Mouse (Mus musculus) embryonic stem cell, embryonic (primary cell): ENCODE results near the gene Zfp365.

Experiments
- CTCF ChIA-PET, 4 experiments: fragments of 300-600 bp in 2 of 4; fragments of 350-600 bp in 2 of 4; sonication (Branson Sonifier 250); formaldehyde crosslinking; loops; one replicate each; lab custom pipeline; 2022; ENCODE audit warnings: inconsistent platforms in 2 of 4; lab: Charles Lee
- POLR2A ChIA-PET, 4 experiments: fragments of 300-600 bp in 2 of 4; fragments of 350-600 bp in 2 of 4; sonication (Branson Sonifier 250); formaldehyde crosslinking; loops; one replicate each; lab custom pipeline; 2022; ENCODE audit warnings: antibody characterized with exemption in 4 of 4, inconsistent platforms in 1 of 4; lab: Charles Lee

Zfp365 gene

GRCm38 (mm10) chr10:67917356-67917755 lies 4.9 kb upstream of the Zfp365 start:
- POLR2A ChIA-PET: no interaction called here
- CTCF ChIA-PET: interaction anchor here in 2 of 4 experiments (0.6 to 0.7 kb wide), 2 partner anchors 95 to 856 kb away, joined by 3 to 4 read pairs; no protein-coding TSS in a partner anchor

DNA sequence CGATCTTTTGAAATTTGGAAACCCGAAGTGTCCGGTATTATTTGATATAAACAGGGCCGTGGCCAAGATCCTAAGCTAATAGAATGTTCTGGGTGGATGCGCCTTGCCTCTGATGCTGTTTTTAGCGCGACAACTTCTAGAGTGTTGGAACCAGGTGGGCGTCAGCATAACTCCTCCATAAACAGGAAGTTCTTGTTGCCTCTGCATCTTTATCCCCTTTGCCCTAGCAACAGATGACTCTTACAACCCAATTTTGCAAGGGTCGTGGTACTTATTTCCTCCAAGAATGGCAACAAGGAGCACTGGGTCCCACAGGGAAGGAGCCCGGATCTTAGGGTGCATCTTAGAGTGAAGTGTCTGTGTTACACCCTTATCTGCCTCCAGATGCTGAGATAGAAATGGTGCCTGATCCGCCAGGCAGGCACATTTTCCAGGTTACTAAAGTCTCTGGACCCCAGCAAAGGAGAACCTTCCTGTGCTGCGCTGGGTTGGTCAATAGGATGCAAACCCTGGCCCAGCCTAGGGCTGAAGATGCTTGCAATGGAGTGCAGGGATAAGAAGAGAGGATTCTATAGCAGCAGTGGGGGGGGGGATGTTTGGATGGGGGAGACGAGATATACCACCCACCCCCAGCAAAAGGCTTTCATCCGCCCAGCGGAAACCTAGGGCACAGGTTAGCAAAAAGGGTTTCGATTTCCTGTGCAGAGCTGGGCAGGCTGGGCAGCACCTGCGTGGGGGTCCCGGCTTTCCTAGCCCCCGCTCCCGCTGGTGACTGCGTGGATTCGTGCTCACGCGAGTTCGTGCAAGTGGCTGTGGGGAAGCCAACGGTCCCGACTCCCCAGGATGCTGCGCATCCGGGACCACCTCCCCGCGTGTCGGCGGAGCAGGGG lies 770 bp downstream of the Zfp365 start:
- CTCF ChIA-PET: interaction anchor here in 3 of 4 experiments (0.7 to 1.9 kb wide), 5 partner anchors 10 to 49 kb away, joined by 4 to 11 read pairs (median 6); no protein-coding TSS in a partner anchor
- POLR2A ChIA-PET: interaction anchor here in 3 of 4 experiments (0.6 to 1.8 kb wide), 11 partner anchors 9 to 908 kb away, joined by 3 to 11 read pairs (median 4); partner anchors contain the start of gene Rtkn2 (in 1 of the 3)

DNA sequence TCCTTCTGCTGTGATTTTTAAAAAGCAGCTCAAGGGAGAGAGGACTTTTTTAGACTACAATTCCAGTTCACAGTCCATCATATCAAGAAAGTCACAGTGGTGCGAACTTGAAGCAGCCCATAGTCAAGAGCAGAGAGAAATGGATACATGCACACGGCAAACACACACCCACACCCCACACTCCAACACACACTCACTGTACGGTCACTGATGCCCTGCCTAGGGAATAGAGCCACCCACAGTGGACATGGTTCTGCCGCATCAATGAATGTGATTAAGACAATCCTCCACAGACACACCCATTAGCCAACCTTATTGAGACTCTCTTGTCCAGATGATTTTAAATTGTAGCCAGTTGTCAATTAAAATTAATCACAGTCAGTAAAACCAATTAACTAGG lies 4.5 kb downstream of the Zfp365 start:
- POLR2A ChIA-PET: no interaction called here
- CTCF ChIA-PET: no interaction called here

DNA sequence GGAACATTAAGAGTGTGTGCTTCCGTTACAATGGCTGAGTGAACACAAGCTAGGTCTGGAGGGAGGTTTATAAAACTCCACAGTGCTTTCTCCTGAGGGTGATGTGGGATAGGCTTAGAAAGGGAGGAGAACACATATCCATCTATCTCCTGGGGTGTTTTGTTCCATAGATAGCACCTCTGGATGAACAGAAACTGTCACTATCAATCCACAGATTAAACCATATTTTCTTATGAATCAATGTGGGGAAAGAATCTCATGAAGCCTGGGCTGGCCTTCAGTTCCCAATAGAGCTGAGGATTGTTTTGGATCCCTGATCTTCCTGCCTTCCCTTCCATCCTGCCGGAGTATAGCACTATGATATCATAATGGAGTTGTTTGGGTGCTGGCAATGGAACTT lies 5.5 kb downstream of the Zfp365 start:
- ChIA-PET POLR2A (interaction anchor here in 1 of 4 experiments (0.7 kb wide), 1 partner anchor 552 kb away, joined by 9 read pairs; no protein-coding TSS in a partner anchor), CTCF (no interaction called here)

- CTCF ChIA-PET: no interaction called here
Observed at GRCm38 (mm10) chr10:67906063-67906462, 6.4 kb downstream of the Zfp365 start.

DNA sequence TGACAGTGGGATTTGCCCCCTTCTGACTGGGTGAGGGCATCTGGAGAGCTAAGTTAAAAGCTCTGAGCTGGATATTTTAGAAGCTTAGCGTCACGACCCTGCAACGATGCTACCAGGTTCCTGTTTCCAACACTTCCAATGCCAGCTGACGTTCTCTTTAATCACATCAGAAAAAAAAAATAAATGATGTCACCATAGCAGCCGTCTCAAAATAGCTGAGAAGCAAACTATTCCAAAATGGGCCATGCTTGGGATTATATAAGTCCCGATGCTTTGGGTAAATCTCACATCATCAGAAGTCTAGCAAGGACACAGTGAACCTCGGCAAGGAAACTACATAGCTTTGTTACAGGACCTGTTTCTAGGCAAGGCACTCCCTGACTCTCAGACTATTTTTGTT lies 9.1 kb downstream of the Zfp365 start:
- POLR2A ChIA-PET: interaction anchor here in 1 of 4 experiments (0.6 to 0.7 kb wide), 2 partner anchors 9 to 13 kb away, joined by 4 to 11 read pairs; no protein-coding TSS in a partner anchor

More at GRCm38 (mm10) chr10:67906063-67906462, 6.4 kb downstream of the Zfp365 start:
- POLR2A ChIA-PET: interaction anchor here in 1 of 4 experiments (0.6 to 0.7 kb wide), 2 partner anchors 41 to 553 kb away, joined by 6 to 9 read pairs; no protein-coding TSS in a partner anchor

GRCm38 (mm10) chr10:67901179-67901578 lies 11.3 kb downstream of the Zfp365 start:
- ChIA-PET POLR2A (interaction anchor here in 3 of 4 experiments (0.5 to 1.3 kb wide), 5 partner anchors 11 to 1022 kb away, joined by 3 to 5 read pairs (median 3); partner anchors contain the start of gene Zfp365 (in 1 of the 3)), CTCF (interaction anchor here in 2 of 4 experiments (0.5 to 1.3 kb wide), 2 partner anchors 20 to 22 kb away, joined by 3 read pairs; no protein-coding TSS in a partner anchor)

More for the DNA sequence above, 9.1 kb downstream of the Zfp365 start:
- CTCF ChIA-PET: interaction anchor here in 1 of 4 experiments (0.7 kb wide), 1 partner anchor 492 kb away, joined by 3 read pairs; no protein-coding TSS in a partner anchor

GRCm38 (mm10) chr10:67898949-67899675 lies 13.3 kb downstream of the Zfp365 start:
- ChIA-PET CTCF (no interaction called here), POLR2A (interaction anchor here in 1 of 4 experiments (1.0 kb wide), 1 partner anchor 10 kb away, joined by 3 read pairs; no protein-coding TSS in a partner anchor)

DNA sequence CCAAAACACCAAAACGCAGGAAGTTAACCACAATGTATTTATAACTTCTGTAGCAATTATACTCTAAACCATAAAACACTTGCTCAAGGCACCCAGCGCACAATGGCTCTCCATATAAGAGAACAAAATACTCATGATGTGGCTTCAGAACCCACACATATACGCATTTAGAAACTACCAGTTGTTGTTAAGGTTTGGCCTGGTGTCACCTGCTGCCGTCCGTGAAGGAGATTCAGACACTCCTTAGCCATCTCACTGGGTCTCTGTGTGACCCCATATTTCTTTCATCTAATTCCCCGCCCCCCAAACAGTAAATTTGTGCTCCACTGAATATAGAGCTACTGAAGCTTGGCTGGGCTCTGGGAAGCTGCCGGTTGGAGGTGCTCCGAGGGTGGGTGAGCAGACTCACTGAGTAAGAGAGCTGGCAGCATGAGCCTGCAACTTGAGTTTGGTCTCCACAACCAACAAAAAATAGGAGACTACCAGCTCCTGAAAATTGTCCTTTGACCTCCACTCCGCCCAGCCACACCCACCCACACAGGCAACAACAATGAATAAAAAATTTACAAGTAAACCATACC lies 14.0 kb downstream of the Zfp365 start:
- POLR2A ChIA-PET: interaction anchor here in 2 of 4 experiments (0.6 to 1.0 kb wide), 2 partner anchors 11 to 707 kb away, joined by 3 read pairs; no protein-coding TSS in a partner anchor
- CTCF ChIA-PET: no interaction called here

DNA sequence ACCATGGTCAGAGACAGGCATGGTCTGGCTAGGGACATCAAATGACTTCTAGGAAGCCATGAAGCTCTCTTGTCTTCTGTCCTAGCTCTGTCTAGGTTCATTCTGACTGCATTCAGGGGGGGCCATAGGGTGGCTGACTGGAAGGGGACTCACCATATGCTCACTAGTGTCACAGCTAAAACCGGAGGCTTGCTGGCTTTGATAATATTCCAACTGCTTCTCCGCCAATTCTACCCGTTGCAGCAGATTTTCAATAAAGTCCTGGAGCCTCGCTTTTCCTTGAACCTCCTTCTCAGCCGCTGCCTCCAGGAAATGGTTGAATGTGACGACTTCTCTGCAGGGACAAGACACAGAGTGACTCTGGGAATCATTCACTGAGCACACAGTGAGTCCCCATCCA lies 15.2 kb downstream of the Zfp365 start:
- POLR2A ChIA-PET: no interaction called here
- CTCF ChIA-PET: no interaction called here

- ChIA-PET POLR2A (no interaction called here), CTCF (interaction anchor here in 1 of 4 experiments (0.7 kb wide), 1 partner anchor 36 kb away, joined by 3 read pairs; no protein-coding TSS in a partner anchor)
Observed at GRCm38 (mm10) chr10:67894683-67895082, 17.8 kb downstream of the Zfp365 start.

DNA sequence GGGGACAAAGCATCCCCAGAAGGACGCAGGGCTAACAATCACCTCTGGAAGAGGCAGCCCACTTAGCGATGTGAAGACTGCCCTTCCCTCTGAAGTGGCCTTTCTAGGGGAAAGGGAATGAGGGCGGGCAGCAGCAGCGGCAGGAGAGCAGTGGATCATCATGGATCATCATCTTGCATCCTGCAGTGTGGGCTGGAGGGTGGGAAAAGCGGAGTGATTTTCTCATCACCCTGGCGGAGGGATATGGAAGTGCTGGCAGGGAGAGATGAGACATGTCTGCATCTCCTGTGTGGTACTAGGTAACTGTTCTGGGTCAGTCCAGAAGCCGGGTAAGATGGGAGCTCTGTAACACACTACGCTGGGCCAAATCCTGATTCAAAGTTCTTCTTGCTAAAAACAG lies 18.4 kb downstream of the Zfp365 start:
- POLR2A ChIA-PET: no interaction called here
- CTCF ChIA-PET: interaction anchor here in 3 of 4 experiments (0.6 to 1.0 kb wide), 4 partner anchors 36 to 156 kb away, joined by 3 to 4 read pairs (median 3); no protein-coding TSS in a partner anchor

DNA sequence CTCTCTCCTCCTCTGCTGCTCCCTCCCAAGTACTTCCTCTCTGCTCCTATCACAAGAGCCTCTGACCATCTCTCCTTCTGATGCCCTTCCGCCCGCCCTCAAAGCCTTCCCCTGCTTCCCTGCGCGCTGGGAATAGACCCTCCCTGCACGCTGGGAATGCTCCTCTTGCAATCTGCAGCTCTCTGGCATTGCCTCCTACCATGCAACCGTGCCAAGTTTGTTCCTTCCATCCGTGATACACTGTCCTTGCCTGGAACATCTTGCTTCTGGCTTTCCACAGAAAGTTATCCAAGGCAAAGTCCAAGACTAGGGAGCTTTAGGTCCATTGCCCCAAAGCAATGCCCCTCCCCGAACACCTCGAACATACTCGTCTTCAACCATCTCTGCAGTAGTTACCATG lies 19.2 kb downstream of the Zfp365 start:
- POLR2A ChIA-PET: no interaction called here
- CTCF ChIA-PET: interaction anchor here in 1 of 4 experiments (0.7 to 1.0 kb wide), 2 partner anchors 17 to 38 kb away, joined by 3 read pairs; no protein-coding TSS in a partner anchor

- ChIA-PET CTCF (interaction anchor here in 1 of 4 experiments (0.6 kb wide), 1 partner anchor 121 kb away, joined by 3 read pairs; no protein-coding TSS in a partner anchor), POLR2A (no interaction called here)
Observed at GRCm38 (mm10) chr10:67891126-67891525, 21.3 kb downstream of the Zfp365 start.

GRCm38 (mm10) chr10:67887971-67888370 lies 24.5 kb downstream of the Zfp365 start:
- ChIA-PET CTCF (interaction anchor here in 1 of 4 experiments (0.7 kb wide), 1 partner anchor 1564 kb away, joined by 4 read pairs; no protein-coding TSS in a partner anchor), POLR2A (interaction anchor here in 1 of 4 experiments (1.6 kb wide), 1 partner anchor 22 kb away, joined by 5 read pairs; no protein-coding TSS in a partner anchor)

DNA sequence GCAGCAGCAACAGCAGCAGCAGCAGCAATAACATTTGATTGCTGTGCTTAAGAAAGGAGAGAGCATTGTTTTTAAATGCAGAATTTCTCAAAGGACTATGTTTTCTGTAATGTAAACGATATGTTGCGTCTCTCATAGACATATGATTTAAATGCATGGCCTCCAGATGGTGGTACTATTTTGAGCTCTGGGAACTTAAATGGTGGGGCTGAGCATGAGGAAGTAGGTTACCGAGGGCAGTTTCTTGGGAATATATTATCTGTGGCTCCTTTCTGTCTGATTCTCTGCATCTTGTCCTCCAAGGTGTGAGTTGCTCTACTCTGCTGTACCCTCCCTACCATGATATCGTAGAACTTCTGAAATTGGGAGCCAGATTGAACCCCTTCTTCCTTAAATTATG lies 31.8 kb downstream of the Zfp365 start:
- ChIA-PET POLR2A (no interaction called here), CTCF (no interaction called here)

DNA sequence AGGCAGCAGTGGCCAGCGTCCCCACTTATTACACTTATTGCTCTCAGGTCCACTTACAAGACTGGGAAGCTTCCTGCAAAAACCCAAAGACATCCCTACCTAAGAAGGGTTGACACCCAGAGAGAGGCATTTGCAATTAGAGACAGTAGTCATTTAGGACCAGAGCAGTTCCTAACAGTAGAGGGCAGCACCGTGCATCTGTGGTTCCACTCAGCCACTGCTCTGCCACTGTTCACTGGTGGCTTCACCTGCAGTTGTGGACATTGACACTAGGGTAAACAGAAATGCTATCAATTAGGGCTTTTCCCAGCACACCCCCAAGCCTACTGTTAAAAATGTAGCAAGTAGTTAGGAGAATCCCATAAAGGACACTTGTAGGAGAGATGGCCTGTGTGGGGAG lies 40.7 kb downstream of the Zfp365 start:
- POLR2A ChIA-PET: no interaction called here
- CTCF ChIA-PET: interaction anchor here in 3 of 4 experiments (0.6 to 1.7 kb wide), 6 partner anchors 10 to 1174 kb away, joined by 3 to 6 read pairs (median 4); no protein-coding TSS in a partner anchor

DNA sequence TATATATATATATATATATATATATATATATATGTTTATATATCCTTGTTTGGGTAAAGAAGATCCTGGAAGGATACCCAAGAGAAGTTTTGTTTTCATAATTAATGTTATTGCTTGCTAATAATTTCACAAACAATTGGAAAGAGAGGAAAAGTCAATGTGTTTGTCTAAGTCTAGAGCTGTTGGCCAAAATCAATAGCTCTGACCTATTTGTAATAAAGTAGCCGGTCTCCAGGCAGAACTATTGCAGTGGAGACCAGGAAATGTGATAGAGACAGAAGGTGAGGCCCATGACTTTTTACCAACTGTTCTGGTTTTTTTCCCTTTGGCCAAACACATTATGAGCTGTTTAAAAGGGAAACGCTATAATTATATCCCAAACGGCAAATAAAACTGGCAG lies 44.2 kb downstream of the Zfp365 start:
- POLR2A ChIA-PET: interaction anchor here in 1 of 4 experiments (0.6 kb wide), 1 partner anchor 130 kb away, joined by 3 read pairs; no protein-coding TSS in a partner anchor
- CTCF ChIA-PET: interaction anchor here in 1 of 4 experiments (0.7 kb wide), 1 partner anchor 130 kb away, joined by 3 read pairs; no protein-coding TSS in a partner anchor
